Mouse (Mus musculus): Measurements from ENCODE around the gene Fig4.

GRCm38 (mm10) chr10:41308205-41308604, 5.1 kb upstream of the Fig4 start:
- TF ChIP-seq ZC3H11A (IDR thresholded peaks at IDR 0.05; ENCODE audit: borderline replicate concordance, low read depth, low read length) (no peak), CHD2 (IDR thresholded peaks at IDR 0.05; ENCODE audit: low read depth, low read length) (no peak)
